Mouse (Mus musculus) lung, embryonic 16.5 days (tissue): ENCODE measurements around the gene Speg. TPM values are rescaled to one million over a fixed set of nuclear protein-coding genes. Genes with fewer than 3 reads are reported as not detected.

ENCODE experiments used
- ATAC-seq: fragments of 200-750 bp; cut with Nextera tagmentation; 2 replicates; pipeline ENCODE4 v1.8.0; 2017; ENCODE audit warnings: low read depth, mild to moderate bottlenecking, moderate library complexity
- H3K27ac ChIP-seq: fragments of 300-500 bp; sonication (generic); 2 replicates; pipeline ENCODE4 v1.5.1; 2014; ENCODE audit warnings: mild to moderate bottlenecking, control low read depth, low read length
- H3K27me3 ChIP-seq: fragments of 300-500 bp; sonication (generic); 2 replicates; pipeline ENCODE4 v1.6.1; 2014; ENCODE audit warnings: low read depth, low read length, mixed read lengths; ENCODE audit not compliant: control insufficient read depth, insufficient read depth
- H3K36me3 ChIP-seq: fragments of 300-500 bp; sonication (generic); 2 replicates; pipeline ENCODE4 v1.6.1; 2014; ENCODE audit warnings: low read length; ENCODE audit not compliant: control insufficient read depth, insufficient read depth
- H3K4me1 ChIP-seq: fragments of 300-500 bp; sonication (generic); replicated peaks from 2 replicates; pipeline ENCODE4 v1.6.1; 2014; ENCODE audit warnings: low read length, mixed read lengths; ENCODE audit not compliant: control insufficient read depth, insufficient read depth
- H3K4me2 ChIP-seq: fragments of 300-500 bp; sonication (generic); 2 replicates; pipeline ENCODE4 v1.6.1; 2014; ENCODE audit warnings: low read depth, low read length, control low read depth
- H3K4me3 ChIP-seq: fragments of 300-500 bp; sonication (generic); 2 replicates; pipeline ENCODE4 v1.5.1; 2014; ENCODE audit warnings: mild to moderate bottlenecking, low read length, control low read depth
- H3K9ac ChIP-seq: fragments of 300-500 bp; sonication (generic); 2 replicates; pipeline ENCODE4 v1.6.1; 2014; ENCODE audit warnings: low read length, control low read depth
- H3K9me3 ChIP-seq: fragments of 300-500 bp; sonication (generic); 2 replicates; pipeline ENCODE4 v1.6.1; 2016; ENCODE audit warnings: low read length; ENCODE audit not compliant: control insufficient read depth
- WGBS: fragments of 180-500 bp; shearing (Covaris S2); extraction: QIAGEN DNeasy Blood & Tissue Kit; methylation state at CpG from one replicate; pipeline ENCODE4 v1.1.7; 2014; 5-methylcytosine and 5-hydroxymethylcytosine counted together
- polyA plus RNA-seq: library from polyadenylated mRNA; unstranded; fragments of >200 nt; fragmentation: Nextera tagmentation; extraction: Ambion mirVana; gene quantifications from 2 replicates; pipeline ENCODE4 v1.2.1, GENCODE M21; 2015

Speg gene
- polyA plus RNA-seq, 1 experiment from 2014 or later: 38.9 TPM

GRCm38 (mm10) chr1:75344291-75345035 lies 30.6 kb upstream of the Speg start:
- H3K27ac ChIP-seq: peak overlapping the region; percentile 72
- H3K4me1 ChIP-seq: peaks cover 16% of the 10 kb centered on the region
- no peak overlapping the region; the same call in 1 of the 2 replicates for H3K9ac ChIP-seq
- H3K9me3 ChIP-seq: no peaks in the 10 kb centered on the region
- H3K4me2 ChIP-seq: no peak overlapping the region
- peaks cover 2% of the 10 kb centered on the region; the same call in 1 of the 2 replicates for H3K27me3 ChIP-seq
- peak; percentile 75 for ATAC-seq
- 6% methylated on average over 15 of the region's 15 CpGs for WGBS
- H3K36me3 ChIP-seq: no peaks in the 10 kb centered on the region
- no peak overlapping the region for H3K4me3 ChIP-seq

- Histone ChIP-seq H3K9ac (no peak overlapping the region; the same call in 1 of the 2 replicates), H3K4me3 (no peak overlapping the region), H3K36me3 (no peaks in the 10 kb centered on the region), H3K4me1 (peaks cover 16% of the 10 kb centered on the region), H3K4me2 (no peak overlapping the region), H3K9me3 (no peaks in the 10 kb centered on the region), H3K27me3 (peaks cover 2% of the 10 kb centered on the region; the same call in 1 of the 2 replicates), H3K27ac (peak overlapping the region; percentile 72)
- ATAC-seq: no peak
- 42% methylated on average over 20 of the region's 20 CpGs for WGBS
Measured at GRCm38 (mm10) chr1:75345036-75345935, 29.8 kb upstream of the Speg start.

GRCm38 (mm10) chr1:75347279-75347678 lies 27.8 kb upstream of the Speg start:
- Histone ChIP-seq H3K9me3 (no peaks in the 10 kb centered on the region), H3K4me1 (peaks cover 16% of the 10 kb centered on the region), H3K9ac (no peak overlapping the region), H3K27ac (peak overlapping the region; percentile 24; the same call in 1 of the 2 replicates), H3K4me2 (no peak overlapping the region), H3K36me3 (no peaks in the 10 kb centered on the region), H3K27me3 (no peaks in the 10 kb centered on the region), H3K4me3 (no peak overlapping the region)
- 47% methylated on average over 5 of the region's 5 CpGs for WGBS
- no peak for ATAC-seq

GRCm38 (mm10) chr1:75349275-75349674 lies 25.8 kb upstream of the Speg start:
- no peaks in the 10 kb centered on the region for H3K36me3 ChIP-seq
- H3K27ac ChIP-seq: no peak overlapping the region
- H3K9me3 ChIP-seq: no peaks in the 10 kb centered on the region
- no peak for ATAC-seq
- no peak overlapping the region for H3K4me3 ChIP-seq
- no peaks in the 10 kb centered on the region for H3K27me3 ChIP-seq
- H3K9ac ChIP-seq: no peak overlapping the region
- H3K4me1 ChIP-seq: peaks cover 8% of the 10 kb centered on the region
- 32% methylated on average over 5 of the region's 5 CpGs for WGBS
- H3K4me2 ChIP-seq: no peak overlapping the region

GRCm38 (mm10) chr1:75357261-75357660 lies 17.8 kb upstream of the Speg start:
- Histone ChIP-seq H3K4me1 (peaks cover 7% of the 10 kb centered on the region), H3K27me3 (peaks cover 20% of the 10 kb centered on the region), H3K9ac (no peak overlapping the region), H3K4me2 (no peak overlapping the region), H3K36me3 (no peaks in the 10 kb centered on the region), H3K4me3 (no peak overlapping the region), H3K27ac (no peak overlapping the region), H3K9me3 (no peaks in the 10 kb centered on the region)
- WGBS: 57% methylated on average over 7 of the region's 7 CpGs
- ATAC-seq: no peak

- peaks cover 7% of the 10 kb centered on the region for H3K4me1 ChIP-seq
- H3K36me3 ChIP-seq: no peaks in the 10 kb centered on the region
- WGBS: 76% methylated on average over 4 of the region's 4 CpGs
- no peak overlapping the region for H3K27ac ChIP-seq
- H3K9ac ChIP-seq: no peak overlapping the region
- H3K9me3 ChIP-seq: no peaks in the 10 kb centered on the region
- H3K4me3 ChIP-seq: no peak overlapping the region
- ATAC-seq: no peak
- H3K4me2 ChIP-seq: no peak overlapping the region
- H3K27me3 ChIP-seq: peaks cover 20% of the 10 kb centered on the region
Measured at GRCm38 (mm10) chr1:75358009-75358408, 17.1 kb upstream of the Speg start.

- peak; percentile 42 for ATAC-seq
- Histone ChIP-seq H3K36me3 (no peaks in the 10 kb centered on the region), H3K4me2 (no peak overlapping the region), H3K9ac (no peak overlapping the region), H3K9me3 (no peaks in the 10 kb centered on the region), H3K27me3 (peaks cover 20% of the 10 kb centered on the region), H3K27ac (peak overlapping the region; percentile 44), H3K4me1 (peaks cover 7% of the 10 kb centered on the region), H3K4me3 (no peak overlapping the region)
- 39% methylated on average over 13 of the region's 13 CpGs for WGBS
Measured at GRCm38 (mm10) chr1:75359346-75359745, 15.8 kb upstream of the Speg start.

GRCm38 (mm10) chr1:75360112-75361031 lies 14.7 kb upstream of the Speg start, which contains the start of gene Des:
TSS of gene Des (plus strand) at chr1:75360329.
- peak; percentile 86 for ATAC-seq
- peak within 1 kb of the TSS; percentile 67 for H3K9ac ChIP-seq
- H3K9me3 ChIP-seq: no peaks in the 10 kb centered on the region
- no peaks in the 10 kb centered on the region for H3K36me3 ChIP-seq
- peak within 1 kb of the TSS; percentile 52 for H3K4me3 ChIP-seq
- peak within 1 kb of the TSS; percentile 69 for H3K4me2 ChIP-seq
- peaks cover 20% of the 10 kb centered on the region for H3K27me3 ChIP-seq
- 3% methylated on average over 80 of the region's 80 CpGs for WGBS
- peak within 1 kb of the TSS; percentile 44 for H3K27ac ChIP-seq
- peaks cover 7% of the 10 kb centered on the region for H3K4me1 ChIP-seq
